Mouse (Mus musculus): ENCODE measurements at regions not wholly inside any gene's neighbourhood (a gene's known extent, or its start where the extent isn't known, plus 50 kb on each side); places are given as distances from the start of the nearest gene placed in this dataset.

- H3K27ac ChIP-seq (ENCODE audit: low read depth, low read length), result no peak overlapping the region
- no peak overlapping the region for H3K4me2 ChIP-seq (replicated peaks; ENCODE audit: low read depth, low read length)
- ATAC-seq (ENCODE audit: low FRiP score) (no peak), DNase-seq (ENCODE audit: low spot score) (peak; percentile 0)
- H3K4me1 ChIP-seq (replicated peaks; ENCODE audit: control insufficient read depth, insufficient read depth, low read length), result no peaks in the 10 kb centered on the region; the same call in 1 of the 2 replicates
- H3K9me3 ChIP-seq (ENCODE audit: control insufficient read depth, low read length), result no peaks in the 10 kb centered on the region
- 65% methylated on average over 4 of the region's 4 CpGs for whole genome bisulfite sequencing
- no peaks in the 10 kb centered on the region for H3K36me3 ChIP-seq (ENCODE audit: control insufficient read depth, insufficient read depth, low read length)
- H3K4me3 ChIP-seq (ENCODE audit: low read depth, low read length), result no peak overlapping the region
- no peak overlapping the region for H3K9ac ChIP-seq (ENCODE audit: low read depth, low read length)
- no peaks in the 10 kb centered on the region for H3K27me3 ChIP-seq (ENCODE audit: control insufficient read depth, insufficient read depth, low read length)
Measured at GRCm38 (mm10) chr1:98192671-98193070, 97.2 kb upstream of the Pam start.

- no peaks in the 10 kb centered on the region; the same call in 1 of the 2 replicates for H3K4me1 ChIP-seq (replicated peaks; ENCODE audit: control insufficient read depth, insufficient read depth, low read length)
- H3K4me3 ChIP-seq (ENCODE audit: low read depth, low read length), result no peak overlapping the region
- ATAC-seq (ENCODE audit: low FRiP score) (no peak), DNase-seq (ENCODE audit: low spot score) (peak; percentile 8)
- 69% methylated on average over 8 of the region's 8 CpGs for WGBS
- no peaks in the 10 kb centered on the region for H3K27me3 ChIP-seq (ENCODE audit: control insufficient read depth, insufficient read depth, low read length)
- H3K9ac ChIP-seq (ENCODE audit: low read depth, low read length), result no peak overlapping the region
- no peak overlapping the region for H3K27ac ChIP-seq (ENCODE audit: low read depth, low read length)
- no peak overlapping the region for H3K4me2 ChIP-seq (replicated peaks; ENCODE audit: low read depth, low read length)
- H3K9me3 ChIP-seq (ENCODE audit: control insufficient read depth, low read length), result no peaks in the 10 kb centered on the region
- no peaks in the 10 kb centered on the region for H3K36me3 ChIP-seq (ENCODE audit: control insufficient read depth, insufficient read depth, low read length)
Measured at GRCm38 (mm10) chr1:98192044-98192484, 96.6 kb upstream of the Pam start.

GRCm38 (mm10) chr1:98191331-98191730 is 95.9 kb upstream of the Pam start:
- peak overlapping the region; percentile 71; the same call in 1 of the 2 replicates for H3K27ac ChIP-seq (ENCODE audit: low read depth, low read length)
- no peak for ATAC-seq (ENCODE audit: low FRiP score)

GRCm38 (mm10) chr1:98190741-98191140 is 95.3 kb upstream of the Pam start:
- Histone ChIP-seq H3K27me3 (ENCODE audit: control insufficient read depth, insufficient read depth, low read length) (no peaks in the 10 kb centered on the region), H3K9ac (ENCODE audit: low read depth, low read length) (no peak overlapping the region), H3K4me3 (ENCODE audit: low read depth, low read length) (no peak overlapping the region), H3K4me2 (replicated peaks; ENCODE audit: low read depth, low read length) (no peak overlapping the region), H3K36me3 (ENCODE audit: control insufficient read depth, insufficient read depth, low read length) (no peaks in the 10 kb centered on the region), H3K27ac (ENCODE audit: low read depth, low read length) (peak overlapping the region; percentile 71), H3K9me3 (ENCODE audit: control insufficient read depth, low read length) (no peaks in the 10 kb centered on the region), H3K4me1 (replicated peaks; ENCODE audit: control insufficient read depth, insufficient read depth, low read length) (no peaks in the 10 kb centered on the region; the same call in 1 of the 2 replicates)
- ATAC-seq (ENCODE audit: low FRiP score), result peak; percentile 68
- DNase-seq (ENCODE audit: low spot score), result peak; percentile 39
- WGBS, result 29% methylated on average over 6 of the region's 6 CpGs

More at GRCm38 (mm10) chr1:98191331-98191730, 95.9 kb upstream of the Pam start:
- peak; percentile 0 for DNase-seq (ENCODE audit: low spot score)
- Histone ChIP-seq H3K9ac (ENCODE audit: low read depth, low read length) (no peak overlapping the region), H3K9me3 (ENCODE audit: control insufficient read depth, low read length) (no peaks in the 10 kb centered on the region), H3K4me1 (replicated peaks; ENCODE audit: control insufficient read depth, insufficient read depth, low read length) (no peaks in the 10 kb centered on the region; the same call in 1 of the 2 replicates), H3K27me3 (ENCODE audit: control insufficient read depth, insufficient read depth, low read length) (no peaks in the 10 kb centered on the region), H3K36me3 (ENCODE audit: control insufficient read depth, insufficient read depth, low read length) (no peaks in the 10 kb centered on the region), H3K4me3 (ENCODE audit: low read depth, low read length) (no peak overlapping the region), H3K4me2 (replicated peaks; ENCODE audit: low read depth, low read length) (no peak overlapping the region)
- WGBS, result 16% methylated on average over 2 of the region's 2 CpGs

DNA sequence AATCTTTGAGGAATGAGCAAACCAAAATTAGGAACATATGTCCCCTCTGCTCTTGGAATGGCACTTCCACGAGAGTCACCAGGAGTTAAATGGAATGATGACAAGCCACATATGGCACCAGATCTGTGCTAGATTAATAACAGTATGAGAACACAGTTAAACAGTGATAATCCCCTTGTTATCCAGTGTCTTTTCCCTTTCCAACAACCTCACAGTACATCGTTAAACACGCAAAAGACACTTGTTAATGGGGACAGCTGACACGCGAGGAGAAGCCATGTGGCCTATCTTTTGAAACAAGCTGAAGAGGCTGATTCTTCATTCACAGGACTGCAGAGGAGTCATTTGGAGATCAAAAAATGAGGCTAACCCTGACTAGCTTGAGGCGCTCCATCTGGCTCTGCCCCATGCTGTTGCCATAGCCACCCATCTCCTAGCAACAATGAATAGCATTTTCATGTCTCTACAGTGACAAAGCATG is 94.6 kb upstream of the Pam start:
- Histone ChIP-seq H3K27me3 (ENCODE audit: control insufficient read depth, insufficient read depth, low read length) (no peaks in the 10 kb centered on the region), H3K4me2 (replicated peaks; ENCODE audit: low read depth, low read length) (no peak overlapping the region)

GRCm38 (mm10) chr1:98180372-98180771 is 84.9 kb upstream of the Pam start:
- H3K9me3 ChIP-seq (ENCODE audit: control insufficient read depth, low read length), result no peaks in the 10 kb centered on the region
- no peak overlapping the region for H3K27ac ChIP-seq (ENCODE audit: low read depth, low read length)
- no peaks in the 10 kb centered on the region for H3K36me3 ChIP-seq (ENCODE audit: control insufficient read depth, insufficient read depth, low read length)
- H3K27me3 ChIP-seq (ENCODE audit: control insufficient read depth, insufficient read depth, low read length), result no peaks in the 10 kb centered on the region
- H3K4me3 ChIP-seq (ENCODE audit: low read depth, low read length), result no peak overlapping the region
- no peak overlapping the region for H3K4me2 ChIP-seq (replicated peaks; ENCODE audit: low read depth, low read length)
- ATAC-seq (ENCODE audit: low FRiP score) (no peak), DNase-seq (ENCODE audit: low spot score) (no peak)
- 33% methylated on average over 6 of the region's 6 CpGs for WGBS
- no peaks in the 10 kb centered on the region; the same call in 1 of the 2 replicates for H3K4me1 ChIP-seq (replicated peaks; ENCODE audit: control insufficient read depth, insufficient read depth, low read length)
- H3K9ac ChIP-seq (ENCODE audit: low read depth, low read length), result no peak overlapping the region

More for the DNA sequence above, 94.6 kb upstream of the Pam start:
- DNase-seq (ENCODE audit: low spot score) (peak; percentile 85), ATAC-seq (ENCODE audit: low FRiP score) (peak; percentile 98)
- Histone ChIP-seq H3K9me3 (ENCODE audit: control insufficient read depth, low read length) (no peaks in the 10 kb centered on the region), H3K4me1 (replicated peaks; ENCODE audit: control insufficient read depth, insufficient read depth, low read length) (no peaks in the 10 kb centered on the region; the same call in 1 of the 2 replicates), H3K9ac (ENCODE audit: low read depth, low read length) (no peak overlapping the region), H3K36me3 (ENCODE audit: control insufficient read depth, insufficient read depth, low read length) (no peaks in the 10 kb centered on the region), H3K4me3 (ENCODE audit: low read depth, low read length) (no peak overlapping the region), H3K27ac (ENCODE audit: low read depth, low read length) (peak overlapping the region; percentile 32)
- 26% methylated on average over 6 of the region's 6 CpGs for WGBS

- WGBS, result 23% methylated on average over 1 of the region's 1 CpGs
- ATAC-seq (ENCODE audit: low FRiP score), result peak; percentile 66
Measured at GRCm38 (mm10) chr1:98179030-98179429, 83.6 kb upstream of the Pam start.

DNA sequence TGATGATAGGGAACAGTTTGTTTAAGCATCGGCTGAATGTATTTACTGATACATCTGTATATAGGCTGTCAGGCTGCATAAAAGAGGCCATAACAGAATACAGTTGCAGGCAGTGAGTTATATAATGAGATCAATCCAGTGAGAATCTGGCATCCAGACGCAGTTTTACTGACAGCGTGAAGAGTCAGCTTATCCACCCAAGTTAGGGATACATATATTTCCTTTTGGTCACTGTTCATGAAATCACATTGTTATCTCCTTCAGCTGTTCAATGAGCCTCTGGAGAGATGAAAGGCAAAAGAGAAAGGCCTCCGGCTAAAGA is 79.3 kb upstream of the Pam start:
- H3K9ac ChIP-seq (ENCODE audit: low read depth, low read length), result no peak overlapping the region
- 70% methylated on average over 4 of the region's 4 CpGs for WGBS
- 0 out of 2 replicates have a peak, but pooled peaks have one; percentile 16 for ATAC-seq (ENCODE audit: low FRiP score)
- peak overlapping the region; percentile 2; the same call in 1 of the 2 replicates for H3K27ac ChIP-seq (ENCODE audit: low read depth, low read length)
- H3K4me1 ChIP-seq (replicated peaks; ENCODE audit: control insufficient read depth, insufficient read depth, low read length), result no peaks in the 10 kb centered on the region
- DNase-seq (ENCODE audit: low spot score), result no peak
- no peaks in the 10 kb centered on the region for H3K9me3 ChIP-seq (ENCODE audit: control insufficient read depth, low read length)
- H3K4me3 ChIP-seq (ENCODE audit: low read depth, low read length), result no peak overlapping the region
- H3K36me3 ChIP-seq (ENCODE audit: control insufficient read depth, insufficient read depth, low read length), result no peaks in the 10 kb centered on the region
- H3K27me3 ChIP-seq (ENCODE audit: control insufficient read depth, insufficient read depth, low read length), result no peaks in the 10 kb centered on the region
- no peak overlapping the region for H3K4me2 ChIP-seq (replicated peaks; ENCODE audit: low read depth, low read length)

More at GRCm38 (mm10) chr1:98179030-98179429, 83.6 kb upstream of the Pam start:
- Histone ChIP-seq H3K4me1 (replicated peaks; ENCODE audit: control insufficient read depth, insufficient read depth, low read length) (no peaks in the 10 kb centered on the region; the same call in 1 of the 2 replicates), H3K27ac (ENCODE audit: low read depth, low read length) (no peak overlapping the region), H3K4me3 (ENCODE audit: low read depth, low read length) (no peak overlapping the region), H3K27me3 (ENCODE audit: control insufficient read depth, insufficient read depth, low read length) (no peaks in the 10 kb centered on the region), H3K9ac (ENCODE audit: low read depth, low read length) (no peak overlapping the region), H3K36me3 (ENCODE audit: control insufficient read depth, insufficient read depth, low read length) (no peaks in the 10 kb centered on the region), H3K4me2 (replicated peaks; ENCODE audit: low read depth, low read length) (no peak overlapping the region), H3K9me3 (ENCODE audit: control insufficient read depth, low read length) (no peaks in the 10 kb centered on the region)
- peak; percentile 57 for DNase-seq (ENCODE audit: low spot score)

Data from hindbrain, embryonic 11.5 days (tissue).